Mouse (Mus musculus) heart, adult 2 months (tissue): Measurements from ENCODE around the gene Agpat2.

Experiments
- CTCF ChIP-seq: fragments of 200-600 bp; IDR thresholded peaks from 2 replicates; pipeline ENCODE4 v1.8.1; 2022; ENCODE audit warnings: antibody characterized with exemption, mild to moderate bottlenecking, moderate library complexity
- POLR2A ChIP-seq: fragments of 200-500 bp; IDR thresholded peaks from 2 replicates; pipeline ENCODE4 v1.6.1; 2011; ENCODE audit warnings: mild to moderate bottlenecking, low read depth, low read length, control low read depth; ENCODE audit not compliant: insufficient read depth

GRCm38 (mm10) chr2:26549801-26550200, 54.4 kb downstream of the Agpat2 start:
- TF ChIP-seq CTCF (no peak), POLR2A (no peak)
